Mouse (Mus musculus) 3134 (cell line): ENCODE measurements around the gene Atat1.
"Not testable (repeated sequence)": the region's sequence is repeated elsewhere in the genome, so short reads cannot be mapped to it uniquely, and the experiment has no call there.

Experiments
- DNase-seq: peaks from one replicate; pipeline ENCODE4 v3.0.0-alpha.2; 2011; ENCODE audit warnings: low spot score; ENCODE audit not compliant: insufficient read length; ENCODE audit errors: extremely low read depth

Atat1 gene

GRCm38 (mm10) chr17:35909919-35910369 is at the start of gene Atat1:
TSS of gene Atat1 (minus strand) at chr17:35910075.
- DNase-seq: peak; percentile 88

- no peak for DNase-seq
Measured at GRCm38 (mm10) chr17:35958533-35959223, 48.8 kb upstream of the Atat1 start.

- no peak for DNase-seq
Measured at GRCm38 (mm10) chr17:35954665-35955064, 44.8 kb upstream of the Atat1 start.

- not testable (repeated sequence) for DNase-seq
Measured at GRCm38 (mm10) chr17:35952559-35952958, 42.7 kb upstream of the Atat1 start.

GRCm38 (mm10) chr17:35950946-35951345 is 41.1 kb upstream of the Atat1 start:
- DNase-seq: not testable (repeated sequence)

- no peak for DNase-seq
Measured at GRCm38 (mm10) chr17:35939941-35940340, 30.1 kb upstream of the Atat1 start.

- no peak for DNase-seq
Measured at GRCm38 (mm10) chr17:35939108-35939507, 29.2 kb upstream of the Atat1 start.

- no peak for DNase-seq
Measured at GRCm38 (mm10) chr17:35937700-35938348, 27.9 kb upstream of the Atat1 start.

GRCm38 (mm10) chr17:35935763-35936162 is 25.9 kb upstream of the Atat1 start:
- DNase-seq: not testable (repeated sequence)

- DNase-seq: no peak
Measured at GRCm38 (mm10) chr17:35932608-35933007, 22.7 kb upstream of the Atat1 start.

- no peak for DNase-seq
Measured at GRCm38 (mm10) chr17:35930627-35931026, 20.8 kb upstream of the Atat1 start.

- DNase-seq: no peak
Measured at GRCm38 (mm10) chr17:35929534-35929933, 19.7 kb upstream of the Atat1 start.

- no peak for DNase-seq
Measured at GRCm38 (mm10) chr17:35927471-35927870, 17.6 kb upstream of the Atat1 start.

- no peak for DNase-seq
Measured at GRCm38 (mm10) chr17:35923281-35923680, 13.4 kb upstream of the Atat1 start.

- no peak for DNase-seq
Measured at GRCm38 (mm10) chr17:35922566-35922965, 12.7 kb upstream of the Atat1 start.

- no peak for DNase-seq
Measured at GRCm38 (mm10) chr17:35921710-35922109, 11.8 kb upstream of the Atat1 start.

- no peak for DNase-seq
Measured at GRCm38 (mm10) chr17:35920862-35921562, 11.1 kb upstream of the Atat1 start.

- DNase-seq: no peak
Measured at GRCm38 (mm10) chr17:35920384-35920783, 10.5 kb upstream of the Atat1 start.

GRCm38 (mm10) chr17:35919864-35920301 is 10.0 kb upstream of the Atat1 start:
- no peak for DNase-seq

- DNase-seq: peak; percentile 82
Measured at GRCm38 (mm10) chr17:35919060-35919715, 9.3 kb upstream of the Atat1 start.
